Mouse (Mus musculus) E14TG2a.4 (cell line): ENCODE measurements at regions not wholly inside any gene's neighbourhood (a gene's known extent, or its start where the extent isn't known, plus 50 kb on each side); places are given as distances from the start of the nearest gene placed in this dataset.

Source experiments
- CTCF ChIP-seq: conservative IDR thresholded peaks from 2 replicates; pipeline ENCODE4 v1.5.1; 2014; ENCODE audit warnings: low read length
- NANOG ChIP-seq: IDR thresholded peaks from 2 replicates; pipeline ENCODE4 v1.6.1; 2014; ENCODE audit warnings: borderline replicate concordance, low read length, mixed read lengths

DNA sequence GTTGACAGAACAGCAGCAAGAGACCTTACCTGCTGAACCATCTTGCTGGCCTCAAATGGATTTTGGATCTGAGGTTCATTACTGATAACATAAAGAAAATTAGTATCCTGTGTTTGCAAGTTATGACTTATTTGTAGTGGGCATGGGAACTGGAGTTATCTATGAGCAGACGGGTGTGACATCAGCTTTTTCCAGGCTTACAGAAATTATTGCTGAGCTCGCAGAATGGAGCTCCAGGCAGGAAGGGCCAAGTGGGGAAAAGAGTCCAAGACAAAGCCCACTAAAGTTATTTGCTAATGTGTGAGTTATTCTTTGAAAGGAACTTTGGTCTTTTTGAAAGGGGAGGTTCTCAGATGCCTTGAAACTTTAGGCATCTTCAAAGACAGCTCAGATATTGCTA, 126.4 kb upstream of the Fbxo11 start:
- TF ChIP-seq CTCF (no peak), NANOG (no peak)
